Mouse (Mus musculus): ENCODE data around the gene Sh3tc1. TPM values are rescaled to one million over a fixed set of nuclear protein-coding genes. Genes with fewer than 3 reads are reported as not detected.

The Sh3tc1 gene
- total RNA-seq, 2 experiments from 2014 or later: 1.7 to 2.4 TPM

- no peak overlapping the region for H3K27ac ChIP-seq
- no peak for DNase-seq (ENCODE audit: low spot score in 2 of 2)
- no peak for TF ChIP-seq CTCF (conservative IDR thresholded peaks at IDR 0.05)
- no peak overlapping the region for H3K4me3 ChIP-seq
Observed at GRCm38 (mm10) chr5:35710481-35710880, 29.3 kb downstream of the Sh3tc1 start.

- Histone ChIP-seq H3K4me3 (no peak overlapping the region), H3K27ac (no peak overlapping the region)
- DNase-seq (ENCODE audit: low spot score in 2 of 2): no peak
- TF ChIP-seq CTCF (conservative IDR thresholded peaks at IDR 0.05): no peak
Observed at GRCm38 (mm10) chr5:35705411-35705810, 34.4 kb downstream of the Sh3tc1 start.

GRCm38 (mm10) chr5:35703814-35704213 is 36.0 kb downstream of the Sh3tc1 start:
- no peak overlapping the region for H3K27ac ChIP-seq
- H3K4me3 ChIP-seq: no peak overlapping the region
- TF ChIP-seq CTCF (conservative IDR thresholded peaks at IDR 0.05): no peak
- no peak for DNase-seq (ENCODE audit: low spot score in 2 of 2)

DNA sequence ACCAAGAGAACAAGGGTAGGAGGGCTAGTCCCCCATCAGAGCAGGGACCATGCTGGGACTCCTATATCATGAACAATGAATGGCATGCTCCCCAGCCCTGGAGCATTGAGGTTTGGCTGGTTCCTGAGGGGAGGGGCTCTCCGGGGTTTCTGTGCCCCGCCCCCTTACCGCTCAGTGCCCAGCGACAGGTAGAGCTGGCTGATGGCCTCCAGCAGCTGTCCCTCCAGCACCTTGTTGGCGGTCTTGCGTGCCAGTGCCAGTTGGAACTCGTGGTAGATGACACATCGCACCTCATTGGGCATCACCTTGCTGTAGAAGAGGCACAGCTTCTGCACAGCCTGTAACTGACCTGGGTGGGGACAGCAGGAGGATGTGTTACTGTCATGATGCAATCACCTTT is 36.6 kb downstream of the Sh3tc1 start:
- Histone ChIP-seq H3K27ac (no peak overlapping the region), H3K4me3 (no peak overlapping the region)
- DNase-seq (ENCODE audit: low spot score in 2 of 2): no peak
- TF ChIP-seq CTCF (conservative IDR thresholded peaks at IDR 0.05): no peak

GRCm38 (mm10) chr5:35702582-35703140 is 37.1 kb downstream of the Sh3tc1 start:
- no peak overlapping the region for H3K4me3 ChIP-seq
- DNase-seq (ENCODE audit: low spot score in 2 of 2): no peak
- no peak overlapping the region for H3K27ac ChIP-seq
- TF ChIP-seq CTCF (conservative IDR thresholded peaks at IDR 0.05): no peak

GRCm38 (mm10) chr5:35701042-35701441 is 38.7 kb downstream of the Sh3tc1 start:
- TF ChIP-seq CTCF (conservative IDR thresholded peaks at IDR 0.05): peak; percentile 97
- Histone ChIP-seq H3K27ac (no peak overlapping the region), H3K4me3 (no peak overlapping the region)
- peak; percentile 45 to 88 for DNase-seq (ENCODE audit: low spot score in 2 of 2)

GRCm38 (mm10) chr5:35695815-35696214 is 44.0 kb downstream of the Sh3tc1 start:
- TF ChIP-seq CTCF (conservative IDR thresholded peaks at IDR 0.05): peak; percentile 73
- no peak overlapping the region for H3K4me3 ChIP-seq
- H3K27ac ChIP-seq: no peak overlapping the region
- DNase-seq (ENCODE audit: low spot score in 2 of 2): peak in 1 of 2 experiments; percentile 32

- H3K27ac ChIP-seq: no peak overlapping the region
- DNase-seq (ENCODE audit: low spot score in 2 of 2): no peak
- TF ChIP-seq CTCF (conservative IDR thresholded peaks at IDR 0.05): no peak
- no peak overlapping the region for H3K4me3 ChIP-seq
Observed at GRCm38 (mm10) chr5:35693638-35694037, 46.1 kb downstream of the Sh3tc1 start.

DNA sequence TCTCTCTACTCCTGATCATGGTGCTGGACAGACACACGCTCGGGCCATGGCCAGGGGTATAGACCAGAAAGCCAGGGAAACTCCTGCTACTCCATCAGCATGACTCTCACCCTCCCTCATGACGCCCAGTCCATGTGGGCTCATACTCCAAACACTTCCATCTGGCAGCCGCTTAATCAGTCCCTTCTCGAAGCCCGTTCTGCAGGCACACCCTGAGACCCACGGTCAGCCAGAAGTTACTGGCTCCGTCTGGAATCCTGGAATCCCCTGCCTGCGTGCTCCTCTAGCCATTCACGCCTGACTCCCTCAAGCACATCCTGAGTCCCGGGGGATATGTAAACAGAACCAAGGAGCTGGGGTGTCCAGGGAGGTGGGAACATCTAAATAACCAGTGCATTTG is 48.5 kb downstream of the Sh3tc1 start:
- no peak for TF ChIP-seq CTCF (conservative IDR thresholded peaks at IDR 0.05)
- Histone ChIP-seq H3K27ac (no peak overlapping the region), H3K4me3 (no peak overlapping the region)
- DNase-seq (ENCODE audit: low spot score in 2 of 2): no peak

DNA sequence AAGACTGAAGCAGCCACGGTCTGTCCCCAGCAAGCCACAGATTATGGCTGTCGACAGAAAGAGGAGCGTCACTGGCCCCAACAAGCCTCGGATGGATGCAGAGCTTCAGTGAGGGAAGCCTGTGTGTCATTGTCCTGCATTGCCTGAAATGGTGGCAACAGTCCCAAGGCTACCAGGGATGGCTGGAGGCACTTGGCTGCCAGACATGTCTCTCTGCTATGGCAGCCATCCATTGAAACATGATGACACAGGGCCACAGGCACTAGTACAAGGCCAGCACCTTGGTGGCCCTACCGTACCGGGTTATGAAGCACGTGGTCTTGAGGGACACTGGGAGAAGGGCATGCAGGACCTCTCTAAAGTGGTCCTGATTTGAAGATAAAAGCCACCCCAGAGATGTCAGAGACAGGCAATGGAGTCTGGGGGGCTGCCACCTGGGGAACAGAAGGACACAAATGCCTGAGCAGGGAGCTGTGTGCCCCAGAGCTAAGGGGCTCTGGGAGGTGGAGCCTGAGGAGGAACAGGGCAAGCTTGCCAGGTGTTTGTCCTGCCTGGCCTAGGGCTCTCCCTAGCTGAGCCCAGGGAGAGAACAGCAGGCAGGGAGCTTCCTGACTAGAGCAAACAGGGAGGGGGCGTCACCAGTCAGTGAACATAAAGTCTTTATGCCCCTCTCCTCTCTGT is 49.2 kb downstream of the Sh3tc1 start:
- TF ChIP-seq CTCF (conservative IDR thresholded peaks at IDR 0.05): no peak
- no peak for DNase-seq (ENCODE audit: low spot score in 2 of 2)
- Histone ChIP-seq H3K27ac (no peak overlapping the region), H3K4me3 (no peak overlapping the region)

DNA sequence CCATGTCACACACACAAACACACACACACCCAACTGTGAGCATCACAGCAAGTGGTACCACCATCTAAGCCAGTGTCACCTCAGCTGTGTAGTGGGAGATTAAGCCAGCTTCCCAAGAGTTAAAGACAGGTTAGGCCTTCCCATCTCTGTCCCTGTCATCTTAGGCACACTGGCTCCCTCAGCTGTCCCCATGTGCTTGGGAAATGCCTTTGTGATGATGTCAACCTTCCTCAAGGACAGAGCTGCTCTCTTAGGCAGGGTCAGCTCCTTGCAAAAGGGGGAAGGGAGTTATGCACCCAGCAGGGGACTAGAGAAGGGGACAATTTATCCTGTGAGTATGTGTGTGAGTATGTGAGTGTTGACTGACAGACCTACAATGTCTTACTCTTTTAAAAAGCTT is 50.4 kb downstream of the Sh3tc1 start:
- no peak for DNase-seq (ENCODE audit: low spot score in 2 of 2)
- TF ChIP-seq CTCF (conservative IDR thresholded peaks at IDR 0.05): no peak
- Histone ChIP-seq H3K27ac (no peak overlapping the region), H3K4me3 (no peak overlapping the region)

DNA sequence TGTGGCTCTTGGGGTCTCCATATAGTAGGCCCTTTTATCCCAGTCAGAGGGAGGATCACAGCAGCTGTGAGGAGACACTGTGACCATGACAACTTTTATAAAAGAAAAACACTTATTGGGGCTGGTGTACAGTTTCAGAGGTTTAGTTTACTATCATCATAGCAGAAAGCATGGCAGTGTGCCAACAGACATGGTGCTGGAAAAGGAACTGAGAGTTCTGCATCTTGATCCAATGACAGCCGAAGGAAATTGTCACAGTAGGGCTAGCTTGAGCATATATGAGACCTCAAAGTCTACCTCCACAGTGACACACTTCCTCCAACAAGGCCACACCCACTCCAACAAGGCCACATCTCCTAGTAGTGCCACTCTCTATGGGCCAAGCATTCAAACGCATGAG is 50.9 kb downstream of the Sh3tc1 start:
- TF ChIP-seq CTCF (conservative IDR thresholded peaks at IDR 0.05): no peak
- Histone ChIP-seq H3K27ac (no peak overlapping the region), H3K4me3 (no peak overlapping the region)
- DNase-seq (ENCODE audit: low spot score in 2 of 2): no peak

- Histone ChIP-seq H3K4me3 (no peak overlapping the region), H3K27ac (no peak overlapping the region)
- DNase-seq (ENCODE audit: low spot score in 2 of 2): no peak
- no peak for TF ChIP-seq CTCF (conservative IDR thresholded peaks at IDR 0.05)
Observed at GRCm38 (mm10) chr5:35687098-35687497, 52.7 kb downstream of the Sh3tc1 start.

DNA sequence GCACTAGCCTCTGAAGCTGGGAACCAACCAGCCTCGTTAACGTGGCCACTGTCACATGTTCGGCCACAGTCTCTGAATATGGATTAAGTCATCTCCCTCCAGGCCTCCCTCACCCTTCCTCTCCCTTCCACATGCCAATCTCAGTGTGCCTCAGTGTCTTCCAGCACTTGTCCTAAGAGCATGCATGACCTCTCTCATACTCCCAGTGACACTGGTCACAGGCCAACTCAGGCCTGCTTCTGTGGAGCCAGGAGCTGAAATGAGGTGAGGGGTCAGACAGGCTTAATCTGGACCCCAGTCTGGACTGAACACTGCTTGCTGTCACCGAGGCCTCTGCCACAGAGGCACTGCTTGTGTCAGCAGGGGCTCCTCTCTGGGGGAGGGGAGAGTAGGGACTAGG is 53.5 kb downstream of the Sh3tc1 start:
- DNase-seq (ENCODE audit: low spot score in 2 of 2): no peak
- no peak for TF ChIP-seq CTCF (conservative IDR thresholded peaks at IDR 0.05)
- no peak overlapping the region for H3K27ac ChIP-seq

More for the DNA sequence above, 53.5 kb downstream of the Sh3tc1 start:
- H3K4me3 ChIP-seq: no peak overlapping the region
